Mouse (Mus musculus): Measurements from ENCODE around the gene Styk1. TPM values are rescaled to one million over a fixed set of nuclear protein-coding genes. Genes with fewer than 3 reads are reported as not detected.
A peak's percentile ranks its signal among the peaks of the same experiment; 100 is the strongest.
"Not testable (repeated sequence)": the region's sequence is repeated elsewhere in the genome, so short reads cannot be mapped to it uniquely, and the experiment has no call there.

The Styk1 gene
- polyA plus RNA-seq, 1 experiment from 2014 or later, result 4.9 TPM

DNA sequence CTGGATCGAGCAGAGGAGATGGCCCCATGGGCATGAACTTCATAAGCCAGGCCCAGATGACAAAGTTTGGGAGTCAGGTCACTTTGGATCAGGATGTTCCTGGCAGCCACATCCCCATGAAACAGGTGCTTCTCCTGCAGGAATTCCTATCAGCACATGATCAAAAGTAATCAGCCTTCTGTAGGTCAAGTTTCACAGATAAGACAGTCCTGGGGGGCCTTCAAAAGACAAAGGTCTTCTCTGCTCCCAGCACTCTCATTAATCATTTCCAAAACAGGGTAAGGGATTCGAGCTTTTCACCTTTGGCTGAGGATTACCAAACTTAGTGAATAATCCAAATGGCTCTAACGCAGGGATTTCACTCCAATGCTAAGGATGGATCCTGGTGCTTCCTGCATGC, 48.6 kb downstream of the Styk1 start:
- Histone ChIP-seq H3K4me3 (replicated peaks; ENCODE audit: low read length) (no peak overlapping the region), H3K9ac (no peak overlapping the region), H3K27me3 (ENCODE audit: control insufficient read depth, insufficient read depth, low read length) (no peaks in the 10 kb centered on the region), H3K27ac (no peak overlapping the region), H3K9me3 (ENCODE audit: control insufficient read depth, low read length) (no peaks in the 10 kb centered on the region), H3K4me1 (replicated peaks; ENCODE audit: control insufficient read depth, insufficient read depth, low read length) (no peaks in the 10 kb centered on the region), H3K36me3 (replicated peaks; ENCODE audit: control insufficient read depth, insufficient read depth) (no peaks in the 10 kb centered on the region), H3K4me2 (replicated peaks) (no peak overlapping the region)
- no peak for ATAC-seq (ENCODE audit: low FRiP score)
- no peak for DNase-seq (ENCODE audit: low spot score)
- 66% methylated on average over 3 of the region's 3 CpGs for WGBS

DNA sequence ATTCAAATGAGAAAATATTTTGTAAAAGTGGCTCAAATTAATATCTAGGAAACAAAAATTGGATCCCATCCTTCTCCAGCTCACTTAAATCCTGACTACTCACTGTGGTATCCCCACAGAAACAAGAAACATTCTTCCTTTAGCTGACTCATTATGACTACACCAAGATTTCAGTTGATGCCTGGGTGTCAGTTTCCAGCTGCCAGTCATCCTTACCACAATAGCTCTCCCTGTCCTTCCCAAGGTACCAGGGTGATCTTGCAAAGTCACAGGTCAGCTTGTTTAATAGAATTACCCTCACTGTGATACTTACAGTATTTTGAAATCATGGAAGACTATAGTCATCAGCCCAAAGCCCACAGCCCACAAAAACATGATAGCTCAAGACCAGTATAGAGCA, 54.9 kb downstream of the Styk1 start:
- H3K27me3 ChIP-seq (ENCODE audit: control insufficient read depth, insufficient read depth, low read length), result no peaks in the 10 kb centered on the region
- 0 out of 2 replicates have a peak, but pooled peaks cover 4% of the 10 kb centered on the region for H3K4me1 ChIP-seq (replicated peaks; ENCODE audit: control insufficient read depth, insufficient read depth, low read length)
- no peak overlapping the region for H3K27ac ChIP-seq
- ATAC-seq (ENCODE audit: low FRiP score) (no peak), DNase-seq (ENCODE audit: low spot score) (no peak)
- H3K36me3 ChIP-seq (replicated peaks; ENCODE audit: control insufficient read depth, insufficient read depth), result no peaks in the 10 kb centered on the region
- H3K9ac ChIP-seq, result no peak overlapping the region
- H3K9me3 ChIP-seq (ENCODE audit: control insufficient read depth, low read length), result no peaks in the 10 kb centered on the region
- H3K4me2 ChIP-seq (replicated peaks), result no peak overlapping the region
- H3K4me3 ChIP-seq (replicated peaks; ENCODE audit: low read length), result no peak overlapping the region

DNA sequence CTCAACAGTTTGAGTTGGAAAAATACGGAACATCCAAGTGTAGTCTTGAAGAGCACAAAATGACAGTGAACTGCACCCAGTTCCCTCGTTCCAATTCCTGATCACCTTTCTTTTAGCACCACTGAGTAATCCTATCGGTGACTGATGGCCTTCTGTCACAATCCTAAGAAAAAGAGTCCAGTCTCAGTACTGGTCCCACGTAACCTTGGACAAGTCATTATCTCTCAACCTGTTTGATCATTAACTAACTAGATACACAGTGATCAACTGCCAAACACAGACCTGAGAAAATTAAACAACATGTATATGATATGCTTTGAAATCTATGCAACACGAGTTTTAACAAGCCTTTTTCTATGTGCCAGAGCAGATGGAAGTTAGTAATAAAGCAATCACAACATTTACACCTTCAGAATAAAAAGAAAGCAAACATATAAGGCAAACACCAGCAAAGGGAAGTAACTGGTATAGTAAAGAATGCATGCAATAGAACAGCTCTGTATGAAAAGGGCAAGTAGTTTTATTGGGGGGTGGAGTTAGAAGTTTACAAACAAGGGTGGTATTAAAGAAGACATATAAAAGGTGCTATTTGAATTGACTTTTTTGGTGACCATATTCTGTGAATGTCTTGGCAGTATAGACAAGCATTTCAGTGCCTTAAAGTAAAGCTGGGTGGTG, 58.8 kb downstream of the Styk1 start:
- H3K9ac ChIP-seq, result no peak overlapping the region
- H3K4me1 ChIP-seq (replicated peaks; ENCODE audit: control insufficient read depth, insufficient read depth, low read length), result peaks cover 5% of the 10 kb centered on the region; the same call in 1 of the 2 replicates
- ATAC-seq (ENCODE audit: low FRiP score) (no peak), DNase-seq (ENCODE audit: low spot score) (no peak)
- H3K27me3 ChIP-seq (ENCODE audit: control insufficient read depth, insufficient read depth, low read length), result no peaks in the 10 kb centered on the region
- no peak overlapping the region for H3K4me3 ChIP-seq (replicated peaks; ENCODE audit: low read length)
- H3K36me3 ChIP-seq (replicated peaks; ENCODE audit: control insufficient read depth, insufficient read depth), result no peaks in the 10 kb centered on the region
- H3K9me3 ChIP-seq (ENCODE audit: control insufficient read depth, low read length), result no peaks in the 10 kb centered on the region
- 88% methylated on average over 5 of the region's 5 CpGs for WGBS
- H3K4me2 ChIP-seq (replicated peaks), result no peak overlapping the region
- no peak overlapping the region for H3K27ac ChIP-seq

DNA sequence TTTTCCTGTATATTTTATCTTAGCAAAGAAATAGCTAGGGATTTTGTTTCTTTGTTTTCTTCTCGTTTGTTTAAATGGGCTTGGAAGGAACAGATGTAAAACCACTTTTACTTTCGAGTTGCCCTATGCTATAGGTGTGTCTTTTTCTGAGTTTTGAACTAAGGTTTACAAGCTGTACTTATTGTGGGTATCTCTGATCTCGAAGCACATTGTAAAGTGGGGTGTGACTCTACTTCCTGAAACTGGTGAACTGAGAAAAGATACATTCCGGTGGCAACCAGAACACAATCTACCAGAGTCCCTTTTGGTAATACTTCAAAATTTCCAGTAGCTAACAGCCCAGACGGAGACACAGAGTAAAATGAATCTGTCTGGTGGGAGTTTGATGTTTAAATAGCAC, 59.5 kb downstream of the Styk1 start:
- H3K27me3 ChIP-seq (ENCODE audit: control insufficient read depth, insufficient read depth, low read length), result no peaks in the 10 kb centered on the region
- peak overlapping the region; percentile 82; the same call in 1 of the 2 replicates for H3K9ac ChIP-seq
- ATAC-seq (ENCODE audit: low FRiP score) (no peak), DNase-seq (ENCODE audit: low spot score) (no peak)
- peaks cover 5% of the 10 kb centered on the region; the same call in 1 of the 2 replicates for H3K4me1 ChIP-seq (replicated peaks; ENCODE audit: control insufficient read depth, insufficient read depth, low read length)
- peak overlapping the region; percentile 67 for H3K4me2 ChIP-seq (replicated peaks)
- peak overlapping the region; percentile 71 for H3K4me3 ChIP-seq (replicated peaks; ENCODE audit: low read length)
- WGBS, result 93% methylated on average over 5 of the region's 5 CpGs
- no peaks in the 10 kb centered on the region; the same call in 1 of the 2 replicates for H3K36me3 ChIP-seq (replicated peaks; ENCODE audit: control insufficient read depth, insufficient read depth)
- H3K9me3 ChIP-seq (ENCODE audit: control insufficient read depth, low read length), result no peaks in the 10 kb centered on the region
- H3K27ac ChIP-seq, result no peak overlapping the region

DNA sequence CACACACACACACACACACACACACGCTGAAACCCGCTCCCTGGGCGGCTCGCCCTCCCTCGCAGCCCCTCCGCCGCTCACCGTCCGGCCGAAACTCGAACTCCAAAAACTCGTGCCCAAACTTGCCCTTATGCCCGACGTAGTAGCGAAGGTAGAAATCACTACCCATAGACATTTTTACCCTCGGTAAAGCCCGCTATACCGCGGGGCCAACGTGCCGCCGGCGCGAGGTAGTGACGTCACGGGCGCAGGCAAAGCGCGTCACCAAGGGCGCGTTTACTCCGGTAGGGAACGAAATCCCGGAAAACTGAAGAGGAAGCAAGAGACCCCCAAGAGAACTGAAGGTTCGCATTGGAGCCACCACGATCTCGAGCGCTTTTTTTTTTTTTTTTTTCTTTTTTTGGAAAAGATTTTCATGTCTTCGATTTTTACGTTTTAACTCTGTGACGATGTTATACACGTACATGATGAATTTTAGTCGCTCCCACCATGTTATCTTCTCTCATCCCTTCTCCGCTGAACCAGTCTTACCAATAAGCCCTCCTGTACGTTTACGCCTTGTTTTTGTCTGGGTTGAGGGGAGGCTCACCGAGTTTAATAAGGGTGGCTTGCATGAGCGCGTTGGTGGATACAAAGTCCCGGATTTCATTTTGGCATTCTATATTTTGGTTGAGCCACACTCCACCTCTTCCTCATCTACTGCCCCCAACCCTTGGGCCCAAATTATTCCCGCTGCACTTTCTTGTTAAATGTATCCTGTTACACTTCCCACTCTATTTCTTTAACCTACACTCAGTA, 60.2 kb downstream of the Styk1 start, which contains the start of gene Magohb:
TSS of gene Magohb (minus strand) at position 254 of the 798 bp plus-strand sequence.
- Histone ChIP-seq H3K27ac (peak within 1 kb of the TSS; percentile 76), H3K27me3 (ENCODE audit: control insufficient read depth, insufficient read depth, low read length) (no peaks in the 10 kb centered on the region), H3K4me2 (replicated peaks) (peak within 1 kb of the TSS; percentile 67), H3K4me3 (replicated peaks; ENCODE audit: low read length) (peak within 1 kb of the TSS; percentile 71), H3K4me1 (replicated peaks; ENCODE audit: control insufficient read depth, insufficient read depth, low read length) (peaks cover 5% of the 10 kb centered on the region; the same call in 1 of the 2 replicates), H3K9ac (peak within 1 kb of the TSS; percentile 82), H3K9me3 (ENCODE audit: control insufficient read depth, low read length) (no peaks in the 10 kb centered on the region), H3K36me3 (replicated peaks; ENCODE audit: control insufficient read depth, insufficient read depth) (peaks cover 6% of the 10 kb centered on the region)
- DNase-seq (ENCODE audit: low spot score), result peak; percentile 94
- WGBS, result 2% methylated on average over 51 of the region's 51 CpGs
- ATAC-seq (ENCODE audit: low FRiP score), result peak; percentile 94

DNA sequence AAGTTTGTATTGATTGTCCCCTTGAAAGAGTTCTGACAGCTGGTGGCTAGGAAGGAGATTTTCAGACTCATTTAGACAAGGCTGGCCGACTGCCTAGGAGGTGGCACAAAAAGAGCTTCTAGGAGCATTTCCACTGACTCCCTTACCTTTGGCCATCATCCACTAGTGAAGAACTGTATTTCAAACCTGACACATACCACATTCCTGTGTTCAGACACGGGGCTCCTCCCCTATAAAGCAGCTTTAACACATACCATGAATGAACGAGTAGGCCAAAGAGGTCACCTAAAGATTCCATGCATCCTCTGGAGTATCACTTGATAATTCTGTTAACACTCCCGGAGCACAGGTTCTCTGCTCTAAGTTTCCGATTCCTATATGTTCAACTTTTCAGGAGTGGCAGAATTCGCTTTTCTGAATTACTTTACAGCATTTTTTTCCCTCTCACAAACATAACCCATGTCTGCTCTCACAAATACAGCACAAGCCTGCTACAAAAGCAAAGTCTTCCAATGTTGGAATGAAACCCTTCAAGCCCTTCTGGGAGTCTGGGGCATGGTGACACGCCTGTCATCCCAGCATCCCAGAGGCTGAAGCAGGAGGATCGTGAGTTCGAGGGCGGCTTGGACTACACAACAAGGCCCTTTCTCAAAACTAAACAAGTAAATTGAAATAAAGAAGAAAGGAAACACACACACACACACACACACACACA, 61.0 kb downstream of the Styk1 start:
- peaks cover 5% of the 10 kb centered on the region; the same call in 1 of the 2 replicates for H3K4me1 ChIP-seq (replicated peaks; ENCODE audit: control insufficient read depth, insufficient read depth, low read length)
- H3K27me3 ChIP-seq (ENCODE audit: control insufficient read depth, insufficient read depth, low read length), result no peaks in the 10 kb centered on the region
- H3K9me3 ChIP-seq (ENCODE audit: control insufficient read depth, low read length), result no peaks in the 10 kb centered on the region
- H3K27ac ChIP-seq, result peak overlapping the region; percentile 72; the same call in 1 of the 2 replicates
- H3K4me3 ChIP-seq (replicated peaks; ENCODE audit: low read length), result peak overlapping the region; percentile 71
- peaks cover 14% of the 10 kb centered on the region for H3K36me3 ChIP-seq (replicated peaks; ENCODE audit: control insufficient read depth, insufficient read depth)
- ATAC-seq (ENCODE audit: low FRiP score), result no peak
- peak overlapping the region; percentile 82 for H3K9ac ChIP-seq
- WGBS, result 27% methylated on average over 10 of the region's 10 CpGs
- peak; percentile 43 for DNase-seq (ENCODE audit: low spot score)
- peak overlapping the region; percentile 67 for H3K4me2 ChIP-seq (replicated peaks)

DNA sequence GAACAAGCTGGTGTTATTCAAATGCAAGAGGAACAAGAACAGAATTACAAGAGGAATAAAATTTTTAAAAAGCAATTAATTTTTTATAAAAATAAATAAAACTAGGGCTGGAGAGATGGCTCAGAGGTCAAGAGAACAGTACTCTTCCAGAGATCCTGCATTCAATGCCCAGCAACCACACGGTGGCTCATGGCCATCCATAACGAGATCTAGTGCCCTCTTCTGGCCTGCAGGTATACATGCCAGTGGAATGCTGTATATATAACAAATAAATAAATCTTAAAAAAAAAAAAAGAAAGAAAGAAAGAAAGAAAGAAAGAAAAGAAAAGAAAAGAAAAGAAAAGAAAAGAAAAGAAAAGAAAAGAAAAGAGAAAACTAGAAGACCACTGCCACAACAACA, 63.0 kb downstream of the Styk1 start:
- Histone ChIP-seq H3K36me3 (replicated peaks; ENCODE audit: control insufficient read depth, insufficient read depth) (peaks cover 34% of the 10 kb centered on the region), H3K4me1 (replicated peaks; ENCODE audit: control insufficient read depth, insufficient read depth, low read length) (peaks cover 5% of the 10 kb centered on the region; the same call in 1 of the 2 replicates), H3K4me2 (replicated peaks) (no peak overlapping the region), H3K27ac (no peak overlapping the region), H3K9ac (no peak overlapping the region), H3K9me3 (ENCODE audit: control insufficient read depth, low read length) (no peaks in the 10 kb centered on the region), H3K4me3 (replicated peaks; ENCODE audit: low read length) (no peak overlapping the region), H3K27me3 (ENCODE audit: control insufficient read depth, insufficient read depth, low read length) (no peaks in the 10 kb centered on the region)
- DNase-seq (ENCODE audit: low spot score) (peak; percentile 49), ATAC-seq (ENCODE audit: low FRiP score) (no peak)
- WGBS, result 15% methylated on average over 2 of the region's 2 CpGs

DNA sequence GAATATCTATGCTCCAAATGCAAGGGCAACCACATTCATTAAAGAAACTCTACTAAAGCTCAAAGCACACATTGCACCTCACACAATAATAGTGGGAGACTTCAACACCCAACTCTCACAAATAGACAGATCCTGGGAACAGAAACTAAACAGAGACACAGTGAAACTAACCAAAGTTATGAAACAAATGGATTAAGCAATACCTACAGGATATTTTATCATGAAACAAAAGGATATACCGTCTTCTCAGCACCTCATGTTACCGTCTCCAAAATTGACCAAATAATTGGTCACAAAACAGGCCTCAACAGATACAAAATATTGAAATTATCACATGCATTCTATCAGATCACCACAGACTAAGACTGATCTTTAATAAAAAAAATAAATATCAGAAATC, 75.2 kb downstream of the Styk1 start:
- not testable (repeated sequence) for H3K27me3 ChIP-seq (ENCODE audit: control insufficient read depth, insufficient read depth, low read length); H3K4me2 ChIP-seq (replicated peaks); H3K9ac ChIP-seq; DNase-seq (ENCODE audit: low spot score); H3K4me3 ChIP-seq (replicated peaks; ENCODE audit: low read length); ATAC-seq (ENCODE audit: low FRiP score); H3K9me3 ChIP-seq (ENCODE audit: control insufficient read depth, low read length); H3K27ac ChIP-seq; H3K4me1 ChIP-seq (replicated peaks; ENCODE audit: control insufficient read depth, insufficient read depth, low read length)
- peaks cover 32% of the 10 kb centered on the region for H3K36me3 ChIP-seq (replicated peaks; ENCODE audit: control insufficient read depth, insufficient read depth)
- 96% methylated on average over 2 of the region's 2 CpGs for WGBS

DNA sequence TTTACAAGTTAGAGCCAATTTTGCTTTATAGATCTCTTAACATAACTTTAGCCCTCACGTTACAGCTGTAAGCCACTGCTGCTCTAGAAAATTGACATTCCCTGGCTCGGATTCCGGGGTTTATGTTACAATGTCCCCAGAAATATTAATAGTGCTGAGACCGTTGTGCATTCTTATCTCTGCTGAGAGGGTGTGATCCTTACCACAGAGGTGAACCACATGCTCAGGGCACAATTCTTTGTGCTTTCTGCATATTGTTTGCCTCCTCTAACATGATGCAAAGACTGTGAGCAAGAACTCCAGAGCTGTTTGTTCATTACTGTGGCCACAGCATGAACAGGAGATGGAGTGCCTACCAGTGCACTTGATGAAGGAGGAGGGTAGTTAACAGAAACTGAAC, 76.7 kb downstream of the Styk1 start:
- Histone ChIP-seq H3K4me3 (replicated peaks; ENCODE audit: low read length) (no peak overlapping the region), H3K27me3 (ENCODE audit: control insufficient read depth, insufficient read depth, low read length) (no peaks in the 10 kb centered on the region), H3K4me2 (replicated peaks) (no peak overlapping the region), H3K4me1 (replicated peaks; ENCODE audit: control insufficient read depth, insufficient read depth, low read length) (no peaks in the 10 kb centered on the region), H3K9me3 (ENCODE audit: control insufficient read depth, low read length) (no peaks in the 10 kb centered on the region), H3K9ac (no peak overlapping the region), H3K27ac (no peak overlapping the region), H3K36me3 (replicated peaks; ENCODE audit: control insufficient read depth, insufficient read depth) (peaks cover 18% of the 10 kb centered on the region; the same call in 1 of the 2 replicates)
- no peak for ATAC-seq (ENCODE audit: low FRiP score)
- no peak for DNase-seq (ENCODE audit: low spot score)
- WGBS, result 94% methylated on average over 4 of the region's 4 CpGs

Measured in hindbrain, embryonic 14.5 days (tissue).